Mouse (Mus musculus) cerebral cortex, adult 2 months (tissue): Measurements from ENCODE around the gene Myo10.

Source experiments
- WGBS: fragments of 180-500 bp; shearing (Covaris S2); methylation state at CpG from one replicate; pipeline ENCODE4 v1.1.7; 2018; 5-methylcytosine and 5-hydroxymethylcytosine counted together

The Myo10 gene

GRCm38 (mm10) chr15:25763106-25763505 lies 140.8 kb downstream of the Myo10 start:
- 62% methylated on average over 7 of the region's 7 CpGs for WGBS

GRCm38 (mm10) chr15:25764653-25765352 lies 142.5 kb downstream of the Myo10 start:
- 60% methylated on average over 13 of the region's 13 CpGs for WGBS

- 24% methylated on average over 6 of the region's 6 CpGs for WGBS
These were observed 145.5 kb downstream of the Myo10 start for GRCm38 (mm10) chr15:25767777-25768176.

- 64% methylated on average over 9 of the region's 9 CpGs for WGBS
These were observed 147.4 kb downstream of the Myo10 start for GRCm38 (mm10) chr15:25769524-25770255.

- 78% methylated on average over 10 of the region's 10 CpGs for WGBS
These were observed 149.5 kb downstream of the Myo10 start for GRCm38 (mm10) chr15:25771782-25772181.

GRCm38 (mm10) chr15:25773711-25774513 lies 151.6 kb downstream of the Myo10 start:
- 3% methylated on average over 21 of the region's 21 CpGs for WGBS

GRCm38 (mm10) chr15:25778937-25779336 lies 156.6 kb downstream of the Myo10 start:
- WGBS, result 80% methylated on average over 8 of the region's 8 CpGs

- WGBS, result 79% methylated on average over 23 of the region's 23 CpGs
These were observed 157.3 kb downstream of the Myo10 start for GRCm38 (mm10) chr15:25779522-25780191.

- WGBS, result 92% methylated on average over 33 of the region's 33 CpGs
These were observed 158.7 kb downstream of the Myo10 start for GRCm38 (mm10) chr15:25781053-25781452.

- 86% methylated on average over 35 of the region's 35 CpGs for WGBS
These were observed 163.4 kb downstream of the Myo10 start for GRCm38 (mm10) chr15:25785456-25786390.

GRCm38 (mm10) chr15:25787406-25787805 lies 165.1 kb downstream of the Myo10 start:
- 68% methylated on average over 9 of the region's 9 CpGs for WGBS

- WGBS, result 82% methylated on average over 8 of the region's 8 CpGs
These were observed 165.6 kb downstream of the Myo10 start for GRCm38 (mm10) chr15:25787965-25788364.

GRCm38 (mm10) chr15:25788565-25788964 lies 166.2 kb downstream of the Myo10 start:
- WGBS, result 82% methylated on average over 7 of the region's 7 CpGs

GRCm38 (mm10) chr15:25789241-25789640 lies 166.9 kb downstream of the Myo10 start:
- 66% methylated on average over 10 of the region's 10 CpGs for WGBS

GRCm38 (mm10) chr15:25791660-25792353 lies 169.5 kb downstream of the Myo10 start:
- WGBS, result 66% methylated on average over 8 of the region's 8 CpGs

GRCm38 (mm10) chr15:25794123-25794522 lies 171.8 kb downstream of the Myo10 start:
- WGBS, result 60% methylated on average over 8 of the region's 8 CpGs

GRCm38 (mm10) chr15:25795496-25795895 lies 173.2 kb downstream of the Myo10 start:
- 89% methylated on average over 9 of the region's 9 CpGs for WGBS

GRCm38 (mm10) chr15:25796353-25796752 lies 174.0 kb downstream of the Myo10 start:
- WGBS, result 50% methylated on average over 3 of the region's 3 CpGs

- WGBS, result 86% methylated on average over 8 of the region's 8 CpGs
These were observed 174.9 kb downstream of the Myo10 start for GRCm38 (mm10) chr15:25797179-25797578.

GRCm38 (mm10) chr15:25797888-25798287 lies 175.6 kb downstream of the Myo10 start:
- WGBS, result 90% methylated on average over 1 of the region's 1 CpGs
